Mouse (Mus musculus) gastrocnemius, postnatal 14 days (tissue): Measurements from ENCODE around the gene Ilf3. TPM values are rescaled to one million over a fixed set of nuclear protein-coding genes. Genes with fewer than 3 reads are reported as not detected.

Source experiments
- DNase-seq: peaks from one replicate; pipeline ENCODE4 v3.0.0; 2021; ENCODE audit warnings: mixed read lengths
- intact Hi-C: fragments of 180-260 bp; cut with DNase I; formaldehyde crosslinking; loops from one replicate; pipeline ENCODE4 v1.15.1; 2025; ENCODE audit warnings: low total_unique reads
- total RNA-seq, 2 experiments: library from RNA; stranded (reverse); gene quantifications; 2 replicates each; pipeline ENCODE4 v1.2.3; 2021

Gene Ilf3
- total RNA-seq, 2 experiments from 2014 or later: 22.3 to 28.5 TPM

DNA sequence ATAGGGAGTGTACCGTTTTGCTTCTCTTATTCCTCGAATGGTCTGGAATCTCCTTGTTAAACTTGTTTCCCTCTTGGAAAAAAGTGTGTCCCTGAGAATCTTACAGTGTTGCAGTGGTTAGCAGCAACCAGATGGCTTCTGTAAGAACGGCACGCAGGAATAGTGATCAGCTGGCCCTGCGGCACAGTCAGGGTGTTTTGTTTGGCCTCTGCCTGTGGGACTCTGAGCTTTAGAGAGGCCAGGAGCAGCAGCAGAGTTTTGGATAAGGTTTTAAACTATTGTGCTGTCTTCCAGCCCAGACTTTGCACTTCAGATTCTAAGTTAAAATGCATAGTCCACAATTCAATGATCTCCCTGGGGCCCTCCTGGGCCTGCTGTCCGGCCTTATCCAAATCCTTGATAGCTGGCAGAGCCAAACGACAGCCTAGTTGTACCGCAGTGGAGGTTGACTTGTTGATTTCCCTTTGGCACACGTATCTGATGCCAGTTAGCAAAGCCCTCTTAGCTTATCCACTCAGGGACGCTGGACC, 25.0 kb downstream of the Ilf3 start:
- intact Hi-C loops: no loop called here
- no peak for DNase-seq

DNA sequence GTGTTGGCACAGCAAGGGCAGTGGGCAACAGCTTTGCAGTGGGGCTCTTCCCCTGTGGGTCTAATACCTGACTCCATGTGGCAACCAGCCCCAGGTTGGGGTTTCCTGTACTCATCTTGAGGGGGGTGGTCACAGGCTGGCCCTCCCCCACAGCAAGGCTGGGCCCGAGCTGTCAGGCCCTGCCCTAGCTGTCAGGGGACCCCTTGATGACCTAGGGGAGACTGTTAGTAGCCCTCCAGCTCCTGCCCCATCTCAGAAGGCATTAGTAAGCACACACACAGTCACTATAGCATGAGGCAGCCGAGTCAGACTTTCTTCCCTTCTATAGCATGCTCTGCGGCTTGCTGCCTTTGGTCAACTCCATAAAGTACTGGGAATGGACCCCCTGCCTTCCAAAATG, 28.0 kb downstream of the Ilf3 start:
- intact Hi-C loops: no loop called here
- DNase-seq: no peak

DNA sequence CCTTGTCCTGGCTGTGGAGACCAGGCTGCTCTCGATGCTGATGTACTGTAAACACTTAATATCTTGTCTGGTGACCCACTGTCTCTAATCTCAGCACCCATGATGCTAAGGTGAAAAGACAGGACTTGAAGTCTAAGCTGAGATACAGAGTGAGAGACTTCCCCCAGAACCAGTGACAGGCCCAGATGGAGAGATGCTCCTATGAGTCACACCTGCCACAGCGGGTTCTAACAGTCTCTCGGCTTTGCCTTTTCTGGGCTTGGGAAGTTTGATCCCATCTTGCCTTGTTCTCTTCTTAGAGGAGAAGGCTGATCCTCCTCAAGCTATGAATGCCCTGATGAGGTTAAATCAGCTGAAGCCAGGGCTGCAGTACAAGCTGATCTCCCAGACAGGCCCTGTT, 29.5 kb downstream of the Ilf3 start:
- intact Hi-C loops: no loop called here
- DNase-seq: no peak

DNA sequence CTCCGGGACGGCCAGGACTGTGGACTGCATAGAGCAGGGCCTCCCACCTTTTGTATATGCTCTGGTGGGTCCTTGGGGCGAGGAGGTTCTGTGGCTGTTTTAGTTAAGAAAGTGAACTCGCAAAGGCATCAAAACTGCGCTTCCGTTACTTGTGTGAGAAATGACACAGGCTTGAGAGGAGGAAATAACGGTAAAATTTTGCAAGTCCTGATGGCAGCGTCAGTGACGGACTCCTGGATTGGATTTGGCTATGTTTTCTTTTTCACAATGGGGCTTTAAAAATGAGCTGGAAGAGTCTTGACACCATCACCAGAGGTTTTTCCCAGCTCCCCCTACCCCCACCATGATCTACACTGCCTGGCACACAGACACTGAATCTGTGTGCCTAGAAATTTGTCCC, 33.4 kb downstream of the Ilf3 start:
- intact Hi-C loops: no loop called here
- DNase-seq: no peak

DNA sequence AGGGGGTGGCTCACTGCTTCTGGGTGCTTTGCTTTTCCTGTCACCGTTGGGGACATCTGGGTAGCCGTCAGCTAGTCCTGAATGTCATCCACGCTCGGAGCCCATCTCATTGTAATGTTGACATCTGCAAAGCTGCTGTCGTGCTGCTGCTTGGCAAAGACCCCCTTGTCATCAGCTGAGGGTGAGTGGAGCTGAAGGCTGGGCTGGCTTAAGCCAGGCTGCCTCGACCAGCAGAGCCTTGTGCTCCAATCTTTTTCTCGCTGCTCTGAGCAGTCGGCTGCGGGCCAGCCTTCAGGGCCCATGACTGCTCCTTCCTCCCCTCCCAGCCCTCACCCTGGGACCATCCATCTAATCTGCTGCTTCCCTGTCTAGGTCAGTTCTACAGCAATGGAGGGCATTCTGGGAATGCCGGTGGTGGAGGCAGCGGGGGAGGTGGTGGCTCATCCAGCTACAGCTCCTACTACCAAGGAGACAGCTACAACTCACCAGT, 35.1 kb downstream of the Ilf3 start:
- intact Hi-C loops: no loop called here
- no peak for DNase-seq

DNA sequence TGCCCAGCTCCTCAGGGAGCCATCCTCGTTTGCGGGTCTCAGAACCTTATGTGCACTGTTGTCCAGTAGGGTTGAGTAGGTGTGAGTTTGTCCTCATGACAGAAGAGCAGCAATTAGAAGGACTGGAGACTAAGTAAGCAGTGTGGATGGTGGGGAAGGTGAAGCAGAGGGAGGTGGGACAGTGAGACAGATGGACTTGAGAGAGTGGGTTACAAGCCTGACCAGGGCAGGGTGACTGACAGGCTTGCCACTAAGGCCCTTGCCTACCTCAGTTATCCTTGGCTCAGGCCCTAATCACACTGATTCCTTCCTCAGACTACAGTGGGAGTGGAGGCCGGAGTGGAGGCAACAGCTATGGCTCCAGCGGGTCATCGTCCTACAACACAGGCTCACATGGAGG, 36.1 kb downstream of the Ilf3 start:
- DNase-seq: no peak
- intact Hi-C loops: no loop called here

DNA sequence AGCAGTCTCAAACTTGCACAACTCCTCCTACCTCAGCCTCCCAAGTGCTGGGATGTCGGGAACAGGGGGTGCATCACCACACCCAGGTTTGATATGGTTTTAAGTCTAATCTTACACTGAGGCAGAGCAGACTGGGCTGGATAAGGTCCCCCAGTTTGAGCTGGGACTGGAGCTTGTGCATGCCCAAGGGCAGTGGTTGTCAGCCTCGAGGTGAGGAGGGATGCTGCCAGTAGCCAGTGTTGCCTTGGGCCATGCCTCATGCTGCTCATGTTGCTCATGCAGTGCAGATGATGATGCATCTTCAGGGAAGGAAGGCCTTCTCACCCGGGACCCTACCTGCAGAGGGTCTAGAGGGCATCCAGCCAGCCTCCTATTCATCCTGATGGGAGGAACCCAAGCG, 37.9 kb downstream of the Ilf3 start:
- intact Hi-C loops: loop anchor here (5.0 kb wide), 2 partner anchors 33 to 93 kb away; partner anchors contain the start of gene Ap1m2
- DNase-seq: no peak

DNA sequence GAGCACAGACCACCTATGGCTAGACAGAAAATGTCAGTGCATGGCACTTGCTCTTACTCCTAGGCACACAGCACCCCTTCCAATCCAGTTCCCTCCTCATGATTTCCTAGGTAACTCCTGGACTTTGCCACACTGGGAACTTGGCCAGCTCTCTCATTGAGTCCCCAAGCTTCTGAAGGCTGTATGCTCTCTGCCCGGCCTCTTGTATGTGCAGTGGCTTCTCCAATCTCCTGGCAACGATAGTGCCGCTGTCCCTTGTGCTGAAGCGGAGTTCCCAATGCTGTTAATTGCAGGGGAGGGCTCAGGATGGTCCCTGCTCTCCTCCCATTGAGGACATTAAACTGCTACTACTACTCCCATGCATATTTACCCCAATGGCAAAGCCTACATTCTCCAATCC, 40.3 kb downstream of the Ilf3 start:
- intact Hi-C loops: loop anchor here (5.0 kb wide), 2 partner anchors 36 to 96 kb away; partner anchors contain the start of gene Ap1m2
- DNase-seq: no peak

DNA sequence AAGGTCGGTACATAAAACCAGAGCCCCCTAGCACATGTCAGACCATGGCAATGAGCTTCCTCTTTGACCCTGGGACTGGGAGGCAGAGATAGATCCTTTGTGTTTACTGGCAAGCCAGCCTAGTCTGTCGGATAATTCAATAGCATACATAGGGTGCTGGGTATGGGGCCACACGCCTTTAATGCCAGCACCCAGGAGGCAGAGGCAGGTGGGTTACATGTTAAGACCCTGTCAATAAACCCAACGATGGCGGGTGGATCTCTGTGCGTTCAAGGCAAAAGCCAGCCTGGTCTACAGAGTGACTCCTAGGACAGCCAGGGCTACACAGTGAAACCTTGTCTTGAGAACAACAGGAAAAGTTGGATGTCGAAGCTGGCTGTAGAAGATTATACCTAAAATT, 41.0 kb downstream of the Ilf3 start:
- DNase-seq: no peak
- intact Hi-C loops: loop anchor here (5.0 kb wide), 2 partner anchors 36 to 96 kb away; partner anchors contain the start of gene Ap1m2

DNA sequence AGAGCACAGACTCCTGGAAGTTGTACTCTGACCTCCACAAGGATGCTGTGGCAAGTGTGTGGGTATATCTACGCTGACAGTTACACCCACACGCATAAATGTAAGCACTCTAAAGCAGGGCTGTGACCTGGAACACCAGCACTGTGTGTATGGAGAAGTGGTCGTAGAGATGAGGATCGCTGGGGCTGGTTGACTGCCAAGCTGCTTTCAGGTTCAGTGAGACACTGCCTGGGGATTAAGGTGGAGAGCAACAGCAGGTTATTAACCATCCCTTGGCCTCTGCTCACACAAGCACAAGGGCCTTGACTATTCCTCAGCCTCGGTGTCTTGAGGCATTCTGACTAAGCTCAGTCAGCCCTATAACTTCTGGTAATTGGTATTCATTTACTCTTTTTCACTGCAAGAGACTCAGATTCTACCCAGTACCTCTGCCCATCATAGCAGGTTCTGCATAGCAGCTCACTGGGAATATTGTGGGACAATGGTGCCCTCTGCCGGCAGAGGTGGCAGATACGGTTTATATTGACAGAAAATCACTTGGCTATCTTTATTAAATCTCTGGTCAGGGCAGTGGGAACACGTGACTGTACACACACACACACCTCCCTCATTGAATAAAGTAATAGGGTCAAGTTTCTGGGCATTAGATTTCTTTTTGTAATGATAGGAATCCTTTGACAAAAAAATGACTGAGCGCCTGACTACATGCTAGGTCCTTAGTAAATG, 42.1 kb downstream of the Ilf3 start:
- peak; percentile 81 for DNase-seq
- intact Hi-C loops: loop anchor here (5.0 kb wide), 2 partner anchors 37 to 97 kb away; partner anchors contain the start of gene Ap1m2

DNA sequence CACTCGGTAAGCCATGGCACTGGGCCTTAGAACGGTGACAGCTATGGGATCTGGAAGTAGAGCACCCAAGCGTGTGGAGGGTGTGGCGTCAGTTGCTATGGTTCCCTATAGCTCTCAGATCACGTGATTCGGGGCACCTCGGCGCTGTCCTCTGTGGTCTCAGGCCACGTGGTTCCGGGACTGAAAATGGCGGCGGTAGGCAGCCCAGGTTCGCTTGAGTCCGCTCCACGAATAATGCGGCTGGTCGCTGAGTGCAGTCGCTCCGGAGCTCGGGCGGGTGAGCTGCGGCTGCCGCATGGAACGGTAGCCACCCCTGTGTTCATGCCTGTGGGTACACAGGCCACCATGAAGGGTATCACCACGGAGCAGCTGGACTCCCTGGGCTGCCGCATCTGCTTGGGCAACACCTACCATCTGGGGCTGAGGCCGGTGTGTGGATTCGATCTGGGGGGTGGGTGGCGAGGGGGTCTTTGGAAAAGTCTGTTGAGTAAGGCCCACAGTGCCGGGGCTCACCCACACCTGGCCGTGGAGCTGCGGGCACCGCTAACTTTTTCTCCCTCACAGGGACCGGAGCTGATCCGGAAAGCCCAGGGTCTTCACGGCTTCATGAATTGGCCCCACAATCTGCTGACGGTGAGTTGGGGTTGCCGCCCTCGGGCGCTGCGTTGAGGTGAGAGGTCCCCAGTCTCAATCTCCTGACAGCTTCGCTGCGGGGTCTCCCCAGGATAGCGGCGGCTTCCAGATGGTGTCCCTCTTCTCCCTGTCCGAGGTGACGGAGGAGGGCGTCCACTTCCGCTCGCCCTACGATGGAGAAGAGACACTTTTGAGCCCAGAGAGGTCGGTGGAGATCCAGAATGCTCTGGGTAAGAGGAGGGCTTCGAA, 44.2 kb downstream of the Ilf3 start, which contains the start of gene Qtrt1:
Qtrt1 (plus strand) TSS at position 169 of the 882 bp plus-strand sequence.
- intact Hi-C loops: no loop called here
- DNase-seq: peak; percentile 80

DNA sequence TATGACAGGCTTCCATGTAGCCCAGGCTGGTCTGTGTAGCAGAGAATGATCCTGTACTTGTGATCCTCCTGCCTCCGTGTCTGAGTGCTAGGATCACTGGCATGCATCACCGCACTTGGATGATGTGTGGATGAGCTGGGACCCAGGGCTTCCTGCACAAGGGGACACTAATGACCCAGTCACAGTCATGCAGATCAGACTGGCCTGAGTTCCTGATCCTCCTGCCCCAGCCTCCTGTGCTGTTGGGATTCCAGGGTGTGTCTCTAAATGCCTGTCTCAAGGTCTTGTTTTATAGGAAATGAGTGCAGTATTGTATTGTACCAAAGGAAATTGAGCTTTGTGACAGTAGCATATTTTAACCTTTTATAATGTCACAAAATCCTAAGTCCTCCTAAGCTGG, 50.2 kb downstream of the Ilf3 start:
- no peak for DNase-seq
- intact Hi-C loops: loop anchor here (5.0 kb wide), 1 partner anchor 49 kb away; no protein-coding TSS in a partner anchor

DNA sequence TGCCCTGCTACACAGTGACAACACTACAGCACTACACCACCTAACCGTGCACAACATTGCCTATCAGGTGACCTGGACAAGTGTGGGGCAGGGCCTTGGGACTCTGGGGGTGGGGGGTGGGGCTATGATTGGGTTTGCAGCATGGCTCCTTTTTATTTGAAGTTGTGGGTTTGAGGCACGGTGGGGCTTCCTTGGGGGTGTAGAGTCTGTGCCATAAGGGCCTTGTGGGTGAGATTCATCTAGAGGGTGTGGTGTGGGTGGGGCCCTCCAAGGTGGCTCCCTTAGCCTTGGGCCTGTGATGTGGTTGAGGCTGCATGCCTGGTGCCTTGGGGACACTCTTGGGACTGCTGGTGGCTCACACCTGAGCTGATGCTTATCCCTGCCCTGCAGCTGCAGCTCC, 52.0 kb downstream of the Ilf3 start:
- DNase-seq: no peak
- intact Hi-C loops: loop anchor here (5.0 kb wide), 1 partner anchor 48 kb away; no protein-coding TSS in a partner anchor

DNA sequence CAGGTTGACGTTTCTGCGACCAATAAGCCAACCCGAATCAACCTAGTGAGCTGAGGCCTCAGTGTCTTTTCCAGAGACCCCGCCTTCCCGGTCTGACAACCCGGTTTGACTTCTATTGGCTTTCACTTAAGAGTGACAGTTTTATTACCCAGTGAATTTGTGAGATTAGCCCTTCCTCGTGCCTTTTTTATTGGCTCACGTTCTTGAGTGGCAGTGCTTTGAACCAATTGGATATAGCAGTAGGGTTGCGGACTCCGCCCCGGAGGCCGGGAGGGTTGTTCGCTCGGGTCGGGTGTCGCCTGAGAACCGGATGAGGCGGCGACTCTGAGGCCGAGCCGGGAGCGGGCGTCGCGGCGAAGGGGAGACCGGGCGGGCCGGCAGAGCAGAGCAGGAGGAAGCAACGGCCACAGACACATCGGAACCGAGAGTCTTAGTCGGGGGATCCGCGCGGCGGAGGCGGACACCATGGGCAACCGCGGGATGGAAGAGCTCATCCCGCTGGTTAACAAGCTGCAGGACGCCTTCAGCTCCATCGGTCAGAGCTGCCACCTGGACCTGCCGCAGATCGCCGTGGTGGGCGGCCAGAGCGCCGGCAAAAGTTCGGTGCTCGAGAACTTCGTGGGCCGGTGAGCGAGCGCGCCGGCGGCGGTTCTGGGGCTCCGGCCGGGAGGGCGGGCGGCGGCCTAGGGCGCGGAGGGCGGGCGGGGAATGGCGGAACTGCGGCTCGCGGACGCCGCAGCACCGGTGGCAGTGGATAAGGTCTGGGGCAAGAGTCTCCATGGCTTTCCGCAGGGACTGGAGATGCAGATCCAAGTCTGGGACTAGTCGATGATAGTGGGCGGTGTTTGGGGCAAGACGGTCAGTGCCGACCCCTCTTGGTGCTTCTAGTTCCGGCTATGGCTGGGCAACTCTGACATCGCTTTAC, 57.2 kb downstream of the Ilf3 start, which contains the start of gene Dnm2:
Dnm2 (plus strand) TSS at position 278 of the 925 bp plus-strand sequence.
- peak; percentile 95 for DNase-seq
- intact Hi-C loops: no loop called here

DNA sequence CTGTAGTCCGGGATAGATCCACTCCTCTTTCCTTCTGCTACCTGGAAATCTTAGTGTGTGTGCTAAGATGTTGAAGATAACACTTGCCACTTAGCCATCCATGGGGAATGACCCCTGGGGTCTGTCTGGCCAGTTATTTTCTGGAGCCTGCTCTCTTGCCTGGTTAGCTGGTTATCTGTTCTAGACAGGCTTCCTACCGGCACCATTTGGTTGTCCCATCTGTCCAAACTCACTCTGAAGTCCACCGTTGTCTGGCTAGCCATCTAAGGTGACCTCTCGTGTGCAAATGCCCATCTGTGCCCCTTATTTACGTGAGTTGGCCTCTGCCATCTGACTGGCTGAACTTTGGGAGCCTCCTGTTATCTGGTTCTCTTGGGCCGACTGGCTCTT, 57.9 kb downstream of the Ilf3 start:
- DNase-seq: no peak
- intact Hi-C loops: no loop called here

DNA sequence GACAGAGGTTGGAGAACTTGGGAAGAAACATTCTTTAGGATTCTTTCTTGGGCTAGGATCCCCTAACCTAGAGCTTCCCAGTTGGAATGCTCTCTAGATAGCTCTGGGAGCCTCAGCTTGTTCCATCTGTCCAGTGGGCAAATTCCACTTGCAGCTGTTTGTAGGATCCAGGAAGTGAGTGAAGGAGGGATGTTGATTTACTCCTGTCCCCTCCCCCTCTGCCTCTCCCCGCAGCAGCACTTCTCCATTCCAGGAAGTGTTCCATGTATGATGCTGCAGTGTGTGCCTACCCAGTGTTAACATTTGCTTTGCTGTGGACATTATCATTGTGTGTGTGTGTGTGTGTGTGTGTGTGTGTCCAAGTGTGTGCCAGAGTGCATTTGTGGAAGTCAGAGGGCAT, 58.3 kb downstream of the Ilf3 start:
- DNase-seq: no peak
- intact Hi-C loops: no loop called here

DNA sequence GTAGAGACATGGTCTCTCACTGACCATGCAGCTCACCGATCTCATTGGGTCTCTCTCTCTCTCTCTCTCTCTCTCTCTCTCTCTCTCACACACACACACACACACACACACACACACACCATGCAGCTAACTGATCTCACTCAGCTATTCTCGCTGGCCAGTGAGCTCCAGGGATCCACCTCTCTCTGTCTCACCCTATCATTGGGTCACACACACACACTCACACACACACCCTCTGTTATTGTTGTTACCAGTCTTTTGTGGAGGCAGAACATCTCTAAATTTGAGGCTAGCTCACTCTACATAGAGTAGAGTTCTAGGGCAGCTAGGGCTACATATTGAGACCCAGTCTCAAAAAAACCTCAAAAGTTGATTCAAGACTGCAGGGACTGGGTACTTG, 58.9 kb downstream of the Ilf3 start:
- intact Hi-C loops: no loop called here
- no peak for DNase-seq

DNA sequence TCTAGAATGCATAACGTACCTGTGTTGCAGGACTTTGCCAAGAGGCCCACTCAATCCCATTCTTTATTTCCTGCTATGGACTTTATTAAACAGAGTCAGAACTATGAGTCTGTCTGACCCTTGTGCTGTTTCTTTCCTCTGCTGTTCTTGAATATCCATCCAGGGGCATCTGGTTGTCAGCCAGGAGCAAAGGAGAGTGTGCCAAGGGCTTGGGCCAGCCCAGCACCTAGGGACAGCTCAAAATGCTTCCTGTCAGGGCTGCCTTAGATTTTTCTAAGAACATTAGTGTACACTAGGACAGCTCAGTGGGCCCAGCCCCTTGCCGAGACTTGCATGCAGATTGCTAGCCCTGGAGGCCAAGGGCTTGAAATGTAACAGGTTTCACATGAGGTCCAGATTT, 60.1 kb downstream of the Ilf3 start:
- DNase-seq: peak; percentile 51
- intact Hi-C loops: no loop called here

DNA sequence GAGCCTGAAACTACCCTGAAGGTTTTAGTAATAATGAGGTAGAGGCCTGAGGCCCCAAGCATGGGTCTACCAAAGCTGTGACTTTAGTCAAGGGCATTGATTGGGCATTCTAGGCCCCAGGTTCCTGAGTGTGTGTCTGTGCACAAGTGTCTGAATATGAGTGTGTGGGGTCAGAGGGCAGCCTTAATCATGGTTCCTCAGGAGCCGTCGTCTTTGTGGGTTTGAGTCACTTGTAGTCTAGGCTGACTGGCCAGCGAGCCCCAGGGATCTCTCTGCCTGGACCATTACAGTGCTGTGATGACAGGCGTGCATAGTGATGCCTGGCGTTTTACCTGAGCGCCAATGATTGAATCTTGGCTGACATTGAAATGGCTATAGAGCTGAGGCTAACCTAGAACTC, 60.5 kb downstream of the Ilf3 start:
- intact Hi-C loops: no loop called here
- DNase-seq: no peak
